Mouse (Mus musculus): ENCODE measurements around the gene Eml3.

Gene Eml3

DNA sequence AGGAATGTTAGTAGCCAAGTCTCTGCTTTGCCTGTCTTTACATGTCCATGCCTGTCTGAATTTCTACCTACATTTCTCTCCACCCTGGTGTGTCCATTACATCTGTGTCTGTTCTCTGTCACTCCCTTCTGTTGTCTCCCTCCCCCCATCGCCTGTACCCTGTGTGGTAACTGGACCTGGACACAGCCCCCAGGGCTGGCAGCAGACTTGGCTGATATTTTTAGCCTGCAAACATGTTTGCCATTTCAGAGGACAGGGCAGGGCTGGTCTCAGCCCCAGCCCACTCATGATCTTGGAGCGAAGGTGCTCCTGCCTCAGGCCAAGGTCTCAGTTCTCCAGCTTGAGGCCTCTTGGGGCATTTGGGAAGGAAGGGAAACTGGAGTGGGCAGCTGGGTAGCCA lies 58.5 kb downstream of the Eml3 start:
- ATAC-seq (ENCODE audit: low TSS enrichment): no peak

GRCm38 (mm10) chr19:8988346-8989065 lies 59.2 kb downstream of the Eml3 start:
- no peak for ATAC-seq (ENCODE audit: low TSS enrichment)

DNA sequence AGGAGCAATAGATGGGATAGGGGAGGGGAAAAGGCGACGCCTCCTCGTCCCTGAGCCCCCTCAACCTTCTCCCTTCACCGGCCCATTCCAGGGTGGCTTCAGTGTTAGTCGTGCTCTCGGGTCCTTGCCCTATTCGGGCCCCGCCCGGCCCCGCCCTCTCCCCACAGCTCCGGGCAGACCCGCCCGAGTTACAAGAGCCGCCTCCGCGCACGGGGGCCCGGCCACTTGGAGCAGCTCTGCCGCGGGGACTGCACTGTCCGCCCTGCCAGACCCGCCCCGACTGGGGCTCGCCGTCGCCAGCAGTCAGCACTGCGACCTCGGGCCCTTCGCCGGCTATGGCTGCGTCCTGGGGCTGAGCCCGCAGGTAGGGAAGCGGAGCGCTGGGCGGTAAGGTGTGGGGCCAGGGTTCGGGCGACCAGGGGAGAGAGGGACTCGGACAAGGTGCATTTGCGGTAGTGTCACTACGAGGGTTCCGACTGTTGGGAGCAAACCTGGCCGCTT lies 59.8 kb downstream of the Eml3 start, which contains the start of gene Ahnak:
Gene Ahnak, plus strand, starts transcription at position 219 of the 501 bp plus-strand sequence.
- no peak for ATAC-seq (ENCODE audit: low TSS enrichment)

GRCm38 (mm10) chr19:8989567-8990431 lies 60.4 kb downstream of the Eml3 start:
- ATAC-seq (ENCODE audit: low TSS enrichment): no peak

DNA sequence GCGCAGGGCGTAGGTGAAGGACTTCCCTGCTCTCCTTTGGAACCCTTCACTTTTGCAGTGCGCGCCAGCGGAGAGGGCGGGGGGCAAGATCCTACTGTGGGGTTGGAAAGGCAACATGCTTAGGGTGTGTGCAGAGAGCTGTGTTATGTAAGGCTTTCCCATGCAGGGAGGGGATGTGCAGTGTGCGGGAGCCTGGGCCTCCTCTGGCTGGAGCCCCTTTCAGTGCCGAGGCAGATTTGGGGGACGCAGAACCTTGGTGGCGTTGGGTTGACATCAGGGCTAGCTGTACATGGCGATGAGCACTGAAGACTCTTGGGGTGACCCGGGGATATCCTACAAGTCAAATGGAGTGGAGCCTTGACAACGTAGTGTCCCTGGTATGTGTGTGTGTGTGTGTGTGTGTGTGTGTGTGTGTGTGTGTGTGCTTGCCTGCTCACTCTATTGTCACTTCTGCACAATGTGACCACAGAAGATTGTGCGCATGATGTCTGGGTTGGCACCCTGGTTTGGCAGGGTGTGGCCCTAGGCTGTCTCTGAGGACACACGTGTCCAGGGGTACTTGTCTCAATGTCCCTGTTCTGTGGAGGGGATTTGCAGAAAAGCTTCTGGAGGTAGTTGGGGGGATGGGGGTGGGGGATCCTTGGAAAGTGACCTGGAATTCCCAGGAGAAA lies 61.2 kb downstream of the Eml3 start:
- peak; percentile 28; the same call in 1 of the 2 replicates for ATAC-seq (ENCODE audit: low TSS enrichment)

All from frontal cortex, adult (tissue).